Mouse (Mus musculus) naive thymus-derived CD4-positive, alpha-beta T cell, adult 2 months (primary cell): ENCODE measurements around the gene Vmn2r50.
"Not testable (repeated sequence)": the region's sequence is repeated elsewhere in the genome, so short reads cannot be mapped to it uniquely, and the experiment has no call there.

ENCODE experiments used
- DNase-seq: peaks from one replicate; pipeline ENCODE4 v3.0.0-alpha.2; 2011; ENCODE audit warnings: low read depth

Gene Vmn2r50

DNA sequence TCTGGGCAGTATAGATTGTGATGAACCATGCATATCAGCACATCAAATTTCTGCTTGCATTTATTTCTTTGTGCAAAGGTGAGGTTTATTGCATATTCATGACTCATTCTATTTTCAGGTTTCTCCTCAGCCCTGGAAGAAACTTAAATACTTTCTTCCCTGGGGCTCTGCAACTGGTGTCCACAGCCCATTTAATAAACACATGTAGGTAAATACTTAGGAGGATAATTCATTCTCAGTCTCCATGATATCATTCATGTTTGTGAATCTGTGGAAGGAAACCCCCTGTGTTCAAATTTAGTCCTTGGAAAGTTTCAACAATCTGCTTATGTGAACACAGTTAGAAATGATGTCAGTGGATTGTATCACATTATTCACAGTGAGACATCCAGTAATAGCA, at the start of gene Vmn2r50:
Gene Vmn2r50 (minus strand): TSS at position 101 of the 400 bp plus-strand sequence.
- DNase-seq: not testable (repeated sequence)

DNA sequence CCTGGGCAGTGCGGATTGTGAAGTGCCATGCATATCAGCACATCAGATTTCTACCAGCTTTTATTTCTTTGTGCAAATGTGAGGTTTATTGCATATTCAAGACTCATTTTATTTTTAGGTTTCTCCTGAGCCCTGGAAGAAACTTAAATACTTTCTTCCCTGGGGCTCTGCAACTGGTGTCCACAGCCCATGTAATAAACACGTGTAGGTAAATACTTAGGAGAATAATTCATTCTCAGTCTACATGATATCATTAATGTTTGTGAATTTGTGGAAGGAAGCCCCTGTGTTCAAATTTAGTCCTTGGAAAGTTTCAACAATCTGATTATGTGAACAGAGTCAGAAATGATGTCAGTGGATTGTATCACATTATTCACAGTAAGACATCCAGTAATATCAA, 60.9 kb downstream of the Vmn2r50 start, which contains the start of gene Vmn2r49:
Gene Vmn2r49 (minus strand): TSS at position 101 of the 400 bp plus-strand sequence.
- not testable (repeated sequence) for DNase-seq
